Mouse (Mus musculus): ENCODE measurements at regions not wholly inside any gene's neighbourhood (a gene's known extent, or its start where the extent isn't known, plus 50 kb on each side); places are given as distances from the start of the nearest gene placed in this dataset.

GRCm38 (mm10) chr8:126751416-126752140 lies 157.8 kb upstream of the Irf2bp2 start:
- H3K4me3 ChIP-seq = no peak overlapping the region
- intact Hi-C loops (cut with DNase I) = no loop called here
- peak overlapping the region; percentile 36 for H3K27ac ChIP-seq
- H3K27me3 ChIP-seq (ENCODE audit: control insufficient read depth, insufficient read depth, low read length) = no peaks in the 10 kb centered on the region
- H3K36me3 ChIP-seq (ENCODE audit: control insufficient read depth, insufficient read depth, low read length) = 0 out of 2 replicates have a peak, but pooled peaks cover 2% of the 10 kb centered on the region
- WGBS = 50% methylated on average over 6 of the region's 6 CpGs
- no peaks in the 10 kb centered on the region for H3K79me2 ChIP-seq (replicated peaks; ENCODE audit: control insufficient read depth, insufficient read depth, low read length)
- no peak for DNase-seq
- no peak overlapping the region for H3K9ac ChIP-seq (ENCODE audit: low read depth, low read length)
- peaks cover 3% of the 10 kb centered on the region for H3K4me1 ChIP-seq (ENCODE audit: control insufficient read depth, insufficient read depth, low read length)
- TF ChIP-seq POLR2A (IDR thresholded peaks at IDR 0.05; ENCODE audit: insufficient read depth, low read depth, low read length) (no peak), CTCF (IDR thresholded peaks at IDR 0.05) (no peak), EP300 (IDR thresholded peaks at IDR 0.05; ENCODE audit: insufficient read depth, low read depth, low read length) (no peak)

GRCm38 (mm10) chr8:126745992-126746775 lies 152.4 kb upstream of the Irf2bp2 start:
- Histone ChIP-seq H3K9ac (ENCODE audit: low read depth, low read length) (no peak overlapping the region), H3K27ac (no peak overlapping the region), H3K4me3 (no peak overlapping the region), H3K27me3 (ENCODE audit: control insufficient read depth, insufficient read depth, low read length) (no peaks in the 10 kb centered on the region), H3K79me2 (replicated peaks; ENCODE audit: control insufficient read depth, insufficient read depth, low read length) (no peaks in the 10 kb centered on the region), H3K4me1 (ENCODE audit: control insufficient read depth, insufficient read depth, low read length) (no peaks in the 10 kb centered on the region), H3K36me3 (ENCODE audit: control insufficient read depth, insufficient read depth, low read length) (no peaks in the 10 kb centered on the region)
- no peak for TF ChIP-seq CTCF (IDR thresholded peaks at IDR 0.05)
- no peak for TF ChIP-seq POLR2A (IDR thresholded peaks at IDR 0.05; ENCODE audit: insufficient read depth, low read depth, low read length)
- no peak for TF ChIP-seq EP300 (IDR thresholded peaks at IDR 0.05; ENCODE audit: insufficient read depth, low read depth, low read length)
- WGBS = 69% methylated on average over 18 of the region's 18 CpGs
- intact Hi-C loops (cut with DNase I) = no loop called here
- DNase-seq = no peak

GRCm38 (mm10) chr8:126744747-126745382 lies 151.1 kb upstream of the Irf2bp2 start:
- Histone ChIP-seq H3K27ac (no peak overlapping the region), H3K4me1 (ENCODE audit: control insufficient read depth, insufficient read depth, low read length) (no peaks in the 10 kb centered on the region), H3K4me3 (no peak overlapping the region), H3K27me3 (ENCODE audit: control insufficient read depth, insufficient read depth, low read length) (no peaks in the 10 kb centered on the region), H3K36me3 (ENCODE audit: control insufficient read depth, insufficient read depth, low read length) (no peaks in the 10 kb centered on the region), H3K79me2 (replicated peaks; ENCODE audit: control insufficient read depth, insufficient read depth, low read length) (no peaks in the 10 kb centered on the region), H3K9ac (ENCODE audit: low read depth, low read length) (no peak overlapping the region)
- intact Hi-C loops (cut with DNase I) = no loop called here
- no peak for DNase-seq
- TF ChIP-seq CTCF (IDR thresholded peaks at IDR 0.05) = no peak
- no peak for TF ChIP-seq EP300 (IDR thresholded peaks at IDR 0.05; ENCODE audit: insufficient read depth, low read depth, low read length)
- TF ChIP-seq POLR2A (IDR thresholded peaks at IDR 0.05; ENCODE audit: insufficient read depth, low read depth, low read length) = no peak
- 78% methylated on average over 10 of the region's 10 CpGs for WGBS

GRCm38 (mm10) chr8:126743296-126743695 lies 149.5 kb upstream of the Irf2bp2 start:
- intact Hi-C loops (cut with DNase I) = no loop called here

GRCm38 (mm10) chr8:126742081-126742480 lies 148.3 kb upstream of the Irf2bp2 start:
- 78% methylated on average over 3 of the region's 3 CpGs for WGBS

More at GRCm38 (mm10) chr8:126743296-126743695, 149.5 kb upstream of the Irf2bp2 start:
- WGBS = 79% methylated on average over 9 of the region's 9 CpGs
- Histone ChIP-seq H3K9ac (ENCODE audit: low read depth, low read length) (no peak overlapping the region), H3K4me3 (no peak overlapping the region), H3K36me3 (ENCODE audit: control insufficient read depth, insufficient read depth, low read length) (no peaks in the 10 kb centered on the region), H3K4me1 (ENCODE audit: control insufficient read depth, insufficient read depth, low read length) (no peaks in the 10 kb centered on the region), H3K27me3 (ENCODE audit: control insufficient read depth, insufficient read depth, low read length) (no peaks in the 10 kb centered on the region), H3K79me2 (replicated peaks; ENCODE audit: control insufficient read depth, insufficient read depth, low read length) (no peaks in the 10 kb centered on the region), H3K27ac (no peak overlapping the region)
- DNase-seq = no peak
- no peak for TF ChIP-seq CTCF (IDR thresholded peaks at IDR 0.05)
- no peak for TF ChIP-seq EP300 (IDR thresholded peaks at IDR 0.05; ENCODE audit: insufficient read depth, low read depth, low read length)
- TF ChIP-seq POLR2A (IDR thresholded peaks at IDR 0.05; ENCODE audit: insufficient read depth, low read depth, low read length) = no peak

More at GRCm38 (mm10) chr8:126742081-126742480, 148.3 kb upstream of the Irf2bp2 start:
- Histone ChIP-seq H3K9ac (ENCODE audit: low read depth, low read length) (no peak overlapping the region), H3K4me3 (no peak overlapping the region), H3K36me3 (ENCODE audit: control insufficient read depth, insufficient read depth, low read length) (peaks cover 2% of the 10 kb centered on the region; the same call in 1 of the 2 replicates), H3K79me2 (replicated peaks; ENCODE audit: control insufficient read depth, insufficient read depth, low read length) (no peaks in the 10 kb centered on the region), H3K4me1 (ENCODE audit: control insufficient read depth, insufficient read depth, low read length) (peaks cover 5% of the 10 kb centered on the region), H3K27me3 (ENCODE audit: control insufficient read depth, insufficient read depth, low read length) (no peaks in the 10 kb centered on the region), H3K27ac (no peak overlapping the region)
- intact Hi-C loops (cut with DNase I) = no loop called here
- DNase-seq = no peak
- TF ChIP-seq CTCF (IDR thresholded peaks at IDR 0.05) = no peak
- TF ChIP-seq POLR2A (IDR thresholded peaks at IDR 0.05; ENCODE audit: insufficient read depth, low read depth, low read length) = no peak
- no peak for TF ChIP-seq EP300 (IDR thresholded peaks at IDR 0.05; ENCODE audit: insufficient read depth, low read depth, low read length)

Measured in heart, adult 2 months (tissue).